Mouse (Mus musculus) lung, adult 2 months (tissue): ENCODE measurements around the gene Iqca.

ENCODE experiments used
- CTCF ChIP-seq: fragments of 200-500 bp; IDR thresholded peaks from 2 replicates; pipeline ENCODE4 v1.5.1; 2011; ENCODE audit warnings: mild to moderate bottlenecking, low read length, control low read depth; ENCODE audit not compliant: insufficient read depth
- POLR2A ChIP-seq: fragments of 200-500 bp; IDR thresholded peaks from 2 replicates; pipeline ENCODE4 v1.6.1; 2011; ENCODE audit warnings: low read depth, mild to moderate bottlenecking, control low read depth, low read length, borderline replicate concordance; ENCODE audit errors: extremely low read depth

GRCm38 (mm10) chr1:90013273-90013672 lies 139.9 kb downstream of the Iqca start:
- TF ChIP-seq CTCF: no peak
- no peak for TF ChIP-seq POLR2A
